Mouse (Mus musculus) frontal cortex, postnatal 25 days (tissue): ENCODE results near the gene Prkca.

Experiments used
- DNase-seq, 2 experiments: peaks; one replicate each; pipeline ENCODE4 v3.0.0; 2022; ENCODE audit warnings: low spot score in 2 of 2

The Prkca gene

GRCm38 (mm10) chr11:108206602-108207001 is 137.1 kb downstream of the Prkca start:
- DNase-seq: no peak

- DNase-seq: no peak
Observed at GRCm38 (mm10) chr11:108204895-108205248, 138.9 kb downstream of the Prkca start.

- DNase-seq: no peak
Observed at GRCm38 (mm10) chr11:108204202-108204894, 139.4 kb downstream of the Prkca start.

DNA sequence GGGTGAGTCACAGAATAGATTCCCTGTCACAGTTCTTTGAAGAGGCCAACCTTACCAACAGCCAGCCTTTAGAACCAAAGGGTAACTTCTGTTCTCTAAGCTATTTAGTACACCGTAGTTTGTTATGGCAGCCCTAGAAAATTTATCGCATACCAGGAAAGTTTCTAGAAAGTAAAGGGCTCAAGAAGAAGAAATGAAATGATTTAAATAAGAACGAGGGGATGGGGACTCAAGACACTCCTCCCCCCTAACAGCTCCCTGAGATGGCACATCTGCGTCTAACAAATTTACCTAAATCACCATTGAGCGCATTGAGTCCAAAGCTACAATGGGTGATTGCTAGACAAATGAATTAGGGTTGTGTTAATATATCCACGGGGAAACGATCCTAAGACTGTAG is 140.9 kb downstream of the Prkca start:
- no peak for DNase-seq

GRCm38 (mm10) chr11:108200679-108201586 is 142.8 kb downstream of the Prkca start:
- no peak for DNase-seq

- no peak for DNase-seq
Observed at GRCm38 (mm10) chr11:108199429-108199985, 144.2 kb downstream of the Prkca start.

- DNase-seq: no peak
Observed at GRCm38 (mm10) chr11:108198592-108198991, 145.1 kb downstream of the Prkca start.

DNA sequence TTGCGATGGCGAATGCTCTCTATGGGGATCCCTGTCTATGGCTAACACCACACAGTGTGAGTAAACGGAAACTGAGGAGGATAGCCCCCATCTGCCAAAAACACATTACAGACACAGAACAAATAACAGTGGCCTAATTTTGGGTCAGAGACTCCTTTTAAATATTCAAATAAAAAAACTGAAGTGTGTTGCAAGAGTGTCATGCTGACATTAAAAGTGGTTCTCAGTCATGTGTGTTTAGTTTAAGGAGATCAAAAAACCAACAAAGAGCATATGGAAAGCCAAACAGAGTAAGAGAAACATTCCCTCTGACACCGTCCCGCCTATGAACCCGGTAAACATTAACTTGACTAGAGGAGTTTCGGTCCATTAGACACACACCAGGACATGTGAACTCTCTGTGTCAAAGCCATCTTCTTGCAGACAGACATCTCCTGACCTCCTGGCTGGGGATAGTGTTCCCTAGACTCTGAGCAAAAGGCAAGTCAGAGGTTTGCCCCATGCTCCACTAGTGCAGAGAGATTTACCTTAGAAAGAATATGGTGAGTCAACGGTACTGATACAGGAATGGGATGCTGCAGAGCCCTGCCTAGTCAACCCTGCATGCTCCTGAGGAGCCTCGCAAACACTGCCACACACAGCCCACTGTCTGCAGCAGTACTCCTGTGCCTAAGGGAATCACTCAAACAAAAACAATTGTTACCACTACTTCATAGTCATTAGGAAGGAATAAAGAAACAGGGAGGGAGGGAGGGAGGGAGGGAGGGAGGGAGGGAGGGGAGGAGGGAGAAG is 146.1 kb downstream of the Prkca start:
- DNase-seq: no peak

- no peak for DNase-seq
Observed at GRCm38 (mm10) chr11:108196796-108197195, 146.9 kb downstream of the Prkca start.

GRCm38 (mm10) chr11:108190298-108190697 is 153.4 kb downstream of the Prkca start:
- no peak for DNase-seq

DNA sequence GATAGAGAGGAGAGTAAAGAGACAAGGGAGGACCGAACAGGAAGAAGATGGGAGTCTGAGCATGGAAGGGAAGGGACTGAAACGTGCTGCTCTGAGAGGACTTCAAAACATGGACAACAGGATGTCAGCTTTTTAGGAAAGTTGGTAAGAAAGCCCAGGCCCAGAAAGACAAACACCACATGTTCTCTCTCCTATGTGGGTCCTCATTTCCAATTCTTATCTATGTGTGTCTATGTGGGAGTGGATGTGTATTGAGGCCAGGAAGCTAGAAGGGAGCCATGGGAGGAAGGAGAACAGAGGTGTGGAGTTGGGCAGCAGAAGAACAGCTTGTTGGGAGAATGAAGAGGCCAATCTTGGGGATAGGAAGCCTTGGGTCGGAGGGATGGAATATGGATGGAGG is 154.4 kb downstream of the Prkca start:
- DNase-seq: no peak

- DNase-seq: no peak
Observed at GRCm38 (mm10) chr11:108182421-108182820, 161.3 kb downstream of the Prkca start.

GRCm38 (mm10) chr11:108181012-108181713 is 162.6 kb downstream of the Prkca start:
- no peak for DNase-seq

DNA sequence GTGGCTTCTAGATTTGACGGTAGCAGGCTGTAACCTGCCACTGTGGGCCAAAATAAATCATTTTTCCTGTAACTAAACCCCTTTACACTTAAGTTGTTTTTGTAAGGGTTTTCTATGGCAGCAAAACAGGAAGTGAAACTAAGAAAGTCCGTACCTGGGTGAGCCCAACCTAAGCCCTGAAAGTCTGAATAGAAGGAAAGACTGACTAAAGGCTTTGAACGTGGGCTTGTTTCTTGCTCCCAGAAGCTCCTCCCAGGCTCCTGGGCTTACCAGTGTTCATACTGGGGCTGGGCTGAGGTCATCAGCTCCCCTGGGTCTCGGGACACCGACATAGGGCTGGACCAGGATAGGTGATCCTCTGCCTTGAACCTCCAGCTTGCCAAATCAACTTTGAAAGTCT is 164.9 kb downstream of the Prkca start:
- no peak for DNase-seq

DNA sequence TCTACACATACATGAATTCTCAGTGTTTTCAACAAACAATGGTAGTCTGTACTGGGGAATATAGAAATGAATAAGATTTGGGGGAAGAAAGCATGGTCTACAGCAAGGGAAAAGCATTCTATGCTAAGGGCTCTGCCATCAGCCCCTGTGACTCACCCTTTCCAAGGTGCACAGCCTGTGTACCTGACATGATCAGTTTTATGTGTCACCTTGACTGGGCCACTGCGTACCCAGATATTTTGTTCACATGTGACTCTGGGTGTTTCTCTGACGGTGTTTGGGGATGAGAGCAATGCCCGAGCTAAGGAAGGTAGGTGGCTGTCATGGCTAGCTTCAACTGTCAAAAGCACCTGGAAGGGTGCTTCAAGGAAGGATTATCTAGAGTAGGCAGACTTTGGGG is 165.5 kb downstream of the Prkca start:
- DNase-seq: no peak

DNA sequence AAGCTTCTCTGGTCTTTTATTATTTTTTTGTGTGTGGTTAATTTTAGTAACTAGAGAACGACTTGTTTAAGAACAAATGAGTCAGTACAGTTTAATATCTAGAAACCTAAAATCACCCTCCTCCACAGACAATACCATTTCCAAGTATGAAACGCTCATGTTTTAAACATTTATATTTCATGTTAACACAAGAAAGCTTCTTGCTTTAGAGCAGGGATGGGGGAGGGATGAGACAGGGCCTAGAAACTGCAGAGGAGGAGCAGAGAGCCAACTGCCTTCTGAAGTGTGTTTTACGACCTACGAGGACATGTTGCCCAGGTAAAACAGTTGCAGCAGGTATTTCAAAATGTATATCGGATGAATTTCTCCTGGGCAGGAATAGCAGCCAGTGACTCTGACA is 167.0 kb downstream of the Prkca start:
- DNase-seq: no peak

- DNase-seq: no peak
Observed at GRCm38 (mm10) chr11:108171917-108172316, 171.8 kb downstream of the Prkca start.

DNA sequence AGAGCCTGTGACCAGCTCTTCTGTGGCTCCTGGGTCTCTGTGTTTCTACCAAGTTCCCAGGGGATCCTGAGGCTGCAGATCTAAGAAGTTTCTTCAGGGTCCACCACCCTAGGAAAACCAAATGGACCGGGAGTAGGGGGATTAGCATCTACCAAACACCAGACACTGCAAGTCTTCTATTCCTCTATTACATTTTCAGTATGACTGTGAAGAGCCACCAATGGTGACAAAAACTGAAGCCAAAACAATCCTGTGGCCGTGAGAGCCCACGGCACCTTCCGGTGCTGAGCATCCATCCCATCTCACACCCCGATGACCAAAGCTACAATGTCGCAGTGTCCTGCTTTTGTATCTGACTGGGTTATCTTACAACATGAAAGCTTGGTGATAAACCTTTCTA is 172.5 kb downstream of the Prkca start:
- no peak for DNase-seq

- no peak for DNase-seq
Observed at GRCm38 (mm10) chr11:108170107-108170506, 173.6 kb downstream of the Prkca start.

DNA sequence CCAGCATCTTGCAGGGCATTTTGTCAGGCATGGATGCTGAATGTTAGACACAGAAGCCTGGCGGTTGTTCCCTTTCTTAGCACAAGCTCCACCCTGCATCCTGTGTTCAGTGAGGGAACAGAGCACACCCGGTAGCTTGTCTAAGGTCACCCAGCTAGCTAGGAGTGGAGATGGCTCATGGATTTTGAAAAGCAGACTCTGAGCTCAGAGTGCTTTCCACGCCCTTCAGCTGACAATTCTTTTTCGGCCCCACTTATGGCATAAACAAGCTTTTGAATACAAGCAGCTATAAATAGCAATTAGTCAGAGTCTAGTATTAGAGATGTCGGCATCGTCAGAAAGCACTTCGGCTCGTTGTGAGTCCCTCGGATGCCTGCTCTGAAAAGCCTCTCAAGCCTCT is 178.0 kb downstream of the Prkca start:
- DNase-seq: no peak

DNA sequence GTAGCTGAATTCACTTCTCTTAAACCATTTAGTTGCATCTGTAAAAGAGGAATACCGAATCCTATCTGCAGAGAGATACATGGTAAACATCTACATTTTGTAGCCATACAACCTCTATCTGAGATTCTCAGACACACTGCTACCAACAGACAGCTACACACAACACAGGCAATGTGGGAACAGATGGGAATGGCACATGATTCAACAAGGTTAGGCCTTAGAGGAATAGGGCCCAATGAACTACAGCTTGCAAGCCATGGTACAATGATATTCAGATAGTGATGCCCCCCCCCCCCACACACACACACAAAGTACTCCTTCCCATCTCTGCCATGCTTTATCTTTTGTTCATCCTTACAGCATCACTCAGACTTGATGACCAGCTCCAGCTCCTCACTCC is 181.1 kb downstream of the Prkca start:
- no peak for DNase-seq
